Mouse (Mus musculus): ENCODE measurements at regions not wholly inside any gene's neighbourhood (a gene's known extent, or its start where the extent isn't known, plus 50 kb on each side); places are given as distances from the start of the nearest gene placed in this dataset.

DNA sequence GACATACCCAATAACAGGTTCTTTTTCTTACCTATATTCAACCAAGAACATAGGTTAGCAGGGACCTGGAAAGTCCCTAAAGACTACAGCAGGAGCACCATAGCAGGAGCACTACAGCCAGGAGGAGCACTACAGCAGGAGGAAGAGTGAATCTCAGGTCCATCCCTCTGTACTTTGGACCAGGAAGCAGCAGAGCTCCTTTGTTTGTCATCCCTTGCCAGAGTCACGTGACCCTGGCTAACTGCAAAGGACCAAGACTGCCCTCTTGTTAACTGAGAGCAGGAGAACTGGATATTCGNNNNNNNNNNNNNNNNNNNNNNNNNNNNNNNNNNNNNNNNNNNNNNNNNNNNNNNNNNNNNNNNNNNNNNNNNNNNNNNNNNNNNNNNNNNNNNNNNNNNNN lies 172.2 kb upstream of the Samsn1 start:
- Histone ChIP-seq H3K4me3 (ENCODE audit: low read depth, low read length) (no peak overlapping the region), H3K9me3 (replicated peaks) (0 out of 2 replicates have a peak, but pooled peaks cover 2% of the 10 kb centered on the region), H3K36me3 (replicated peaks) (no peaks in the 10 kb centered on the region), H3K4me1 (ENCODE audit: insufficient read depth, low read depth, low read length) (0 out of 2 replicates have a peak, but pooled peaks cover 3% of the 10 kb centered on the region), H3K27me3 (ENCODE audit: insufficient read depth, low read length) (peaks cover 8% of the 10 kb centered on the region; the same call in 1 of the 2 replicates)
- DNase-seq (ENCODE audit: low spot score) (no peak), ATAC-seq (ENCODE audit: extremely low read depth, insufficient number of reproducible peaks, low FRiP score, poor library complexity, severe bottlenecking) (no peak)
- TF ChIP-seq CTCF (IDR thresholded peaks at IDR 0.05; ENCODE audit: low read depth, low read length) (no peak), TAL1 (conservative IDR thresholded peaks at IDR 0.05; ENCODE audit: low read depth, low read length) (no peak), GATA1 (IDR thresholded peaks at IDR 0.05; ENCODE audit: borderline replicate concordance, low read length) (no peak), POLR2AphosphoS5 (IDR thresholded peaks at IDR 0.05; ENCODE audit: insufficient replicate concordance, low read depth, low read length) (no peak), GATA2 (IDR thresholded peaks at IDR 0.05; ENCODE audit: borderline replicate concordance, low read depth, low read length) (no peak)

DNA sequence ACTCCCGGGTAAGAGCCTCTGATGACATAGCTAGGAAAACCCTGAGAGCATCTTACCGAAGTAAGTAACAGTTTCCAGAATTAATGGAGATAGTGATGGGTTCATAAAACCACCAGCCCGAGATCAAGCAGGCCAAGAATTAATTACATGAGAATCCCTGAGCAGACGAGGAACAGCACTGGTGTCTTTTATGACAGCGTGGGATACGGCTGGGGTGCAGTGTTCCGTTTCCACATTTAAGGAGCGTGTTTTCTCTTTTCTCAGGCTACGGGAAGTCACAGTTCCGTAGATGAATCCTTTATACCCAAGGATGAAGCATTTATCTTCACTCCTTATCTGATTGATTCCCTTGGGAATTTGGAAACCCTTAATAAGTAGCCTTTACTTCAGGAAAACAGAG lies 169.1 kb upstream of the Samsn1 start:
- no peaks in the 10 kb centered on the region for H3K36me3 ChIP-seq (replicated peaks)
- H3K27me3 ChIP-seq (ENCODE audit: insufficient read depth, low read length), result peaks cover 10% of the 10 kb centered on the region; the same call in 1 of the 2 replicates
- 0 out of 2 replicates have a peak, but pooled peaks cover 2% of the 10 kb centered on the region for H3K9me3 ChIP-seq (replicated peaks)
- H3K4me1 ChIP-seq (ENCODE audit: insufficient read depth, low read depth, low read length), result no peaks in the 10 kb centered on the region
- ATAC-seq (ENCODE audit: extremely low read depth, insufficient number of reproducible peaks, low FRiP score, poor library complexity, severe bottlenecking) (no peak), DNase-seq (ENCODE audit: low spot score) (no peak)
- H3K4me3 ChIP-seq (ENCODE audit: low read depth, low read length), result no peak overlapping the region
- TF ChIP-seq CTCF (IDR thresholded peaks at IDR 0.05; ENCODE audit: low read depth, low read length) (no peak), TAL1 (conservative IDR thresholded peaks at IDR 0.05; ENCODE audit: low read depth, low read length) (no peak), GATA1 (IDR thresholded peaks at IDR 0.05; ENCODE audit: borderline replicate concordance, low read length) (no peak), GATA2 (IDR thresholded peaks at IDR 0.05; ENCODE audit: borderline replicate concordance, low read depth, low read length) (no peak), POLR2AphosphoS5 (IDR thresholded peaks at IDR 0.05; ENCODE audit: insufficient replicate concordance, low read depth, low read length) (no peak)

DNA sequence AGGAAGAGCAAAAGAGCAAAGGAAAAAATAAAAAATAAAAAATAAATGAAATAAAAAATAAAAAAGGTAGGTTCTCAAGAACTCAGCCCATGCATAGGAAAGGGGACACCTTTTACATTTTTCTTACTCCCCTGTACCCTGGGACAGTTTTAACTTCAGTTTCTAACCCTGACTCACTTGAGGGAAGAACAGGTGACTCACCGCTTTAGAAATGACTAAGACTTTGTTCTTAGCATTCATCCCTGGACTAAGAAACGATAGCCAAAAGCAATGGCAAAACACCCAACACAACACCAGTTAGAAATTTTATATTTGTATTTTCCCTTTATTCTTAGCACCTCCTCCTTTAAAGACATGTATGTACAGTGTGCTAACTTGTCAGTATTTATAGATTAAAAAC lies 161.5 kb upstream of the Samsn1 start:
- no peak overlapping the region for H3K4me3 ChIP-seq (ENCODE audit: low read depth, low read length)
- no peak for ATAC-seq (ENCODE audit: extremely low read depth, insufficient number of reproducible peaks, low FRiP score, poor library complexity, severe bottlenecking)
- TF ChIP-seq CTCF (IDR thresholded peaks at IDR 0.05; ENCODE audit: low read depth, low read length), result no peak
- TF ChIP-seq GATA2 (IDR thresholded peaks at IDR 0.05; ENCODE audit: borderline replicate concordance, low read depth, low read length), result no peak
- TF ChIP-seq POLR2AphosphoS5 (IDR thresholded peaks at IDR 0.05; ENCODE audit: insufficient replicate concordance, low read depth, low read length), result no peak
- TF ChIP-seq GATA1 (IDR thresholded peaks at IDR 0.05; ENCODE audit: borderline replicate concordance, low read length), result no peak
- TF ChIP-seq TAL1 (conservative IDR thresholded peaks at IDR 0.05; ENCODE audit: low read depth, low read length), result no peak
- no peaks in the 10 kb centered on the region for H3K36me3 ChIP-seq (replicated peaks)
- H3K27me3 ChIP-seq (ENCODE audit: insufficient read depth, low read length), result no peaks in the 10 kb centered on the region; the same call in 1 of the 2 replicates
- no peaks in the 10 kb centered on the region for H3K4me1 ChIP-seq (ENCODE audit: insufficient read depth, low read depth, low read length)
- H3K9me3 ChIP-seq (replicated peaks), result no peaks in the 10 kb centered on the region
- no peak for DNase-seq (ENCODE audit: low spot score)

DNA sequence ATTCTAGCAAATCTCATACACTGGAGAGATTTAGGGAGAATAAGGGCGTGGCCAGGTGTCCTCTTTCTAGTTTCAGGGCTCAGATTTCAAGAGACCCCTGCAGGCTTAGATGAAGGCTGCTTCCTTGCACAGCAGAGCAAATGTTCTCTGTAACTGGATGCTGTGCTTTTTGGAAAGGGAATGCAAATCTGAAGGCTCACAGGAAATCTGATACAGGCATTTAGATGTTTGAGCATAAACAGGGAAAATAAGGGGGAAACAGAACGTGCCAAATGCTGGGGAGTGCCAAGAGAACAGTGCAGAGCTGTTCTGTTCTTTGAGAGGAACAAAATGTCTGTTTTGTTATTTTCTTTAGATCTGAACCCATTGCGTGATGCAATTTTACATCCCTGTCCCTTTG lies 161.0 kb upstream of the Samsn1 start:
- no peak overlapping the region for H3K4me3 ChIP-seq (ENCODE audit: low read depth, low read length)
- no peaks in the 10 kb centered on the region for H3K9me3 ChIP-seq (replicated peaks)
- no peak for TF ChIP-seq GATA1 (IDR thresholded peaks at IDR 0.05; ENCODE audit: borderline replicate concordance, low read length)
- no peak for TF ChIP-seq POLR2AphosphoS5 (IDR thresholded peaks at IDR 0.05; ENCODE audit: insufficient replicate concordance, low read depth, low read length)
- TF ChIP-seq GATA2 (IDR thresholded peaks at IDR 0.05; ENCODE audit: borderline replicate concordance, low read depth, low read length), result no peak
- TF ChIP-seq CTCF (IDR thresholded peaks at IDR 0.05; ENCODE audit: low read depth, low read length), result no peak
- no peak for TF ChIP-seq TAL1 (conservative IDR thresholded peaks at IDR 0.05; ENCODE audit: low read depth, low read length)
- H3K27me3 ChIP-seq (ENCODE audit: insufficient read depth, low read length), result no peaks in the 10 kb centered on the region; the same call in 1 of the 2 replicates
- ATAC-seq (ENCODE audit: extremely low read depth, insufficient number of reproducible peaks, low FRiP score, poor library complexity, severe bottlenecking) (no peak), DNase-seq (ENCODE audit: low spot score) (no peak)
- no peaks in the 10 kb centered on the region for H3K4me1 ChIP-seq (ENCODE audit: insufficient read depth, low read depth, low read length)
- H3K36me3 ChIP-seq (replicated peaks), result no peaks in the 10 kb centered on the region

DNA sequence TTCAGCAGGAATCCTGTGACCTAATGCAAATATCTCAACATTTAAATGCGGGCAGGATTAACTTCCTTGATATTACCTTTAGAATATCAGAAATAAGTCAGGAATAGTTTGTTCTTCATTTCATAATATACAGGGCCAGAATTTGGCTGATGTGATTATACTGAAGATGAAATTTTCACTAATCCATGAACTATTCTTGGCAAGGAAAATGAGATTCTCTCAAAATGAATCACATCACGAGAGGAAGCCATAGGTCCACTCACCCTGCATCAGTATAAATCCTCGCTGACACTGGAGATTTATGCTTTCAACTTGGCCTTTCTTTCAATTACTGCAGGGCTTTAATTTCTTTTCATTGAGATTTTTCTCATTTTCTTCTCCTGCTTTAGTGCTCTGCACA lies 159.5 kb upstream of the Samsn1 start:
- TF ChIP-seq POLR2AphosphoS5 (IDR thresholded peaks at IDR 0.05; ENCODE audit: insufficient replicate concordance, low read depth, low read length) (no peak), GATA2 (IDR thresholded peaks at IDR 0.05; ENCODE audit: borderline replicate concordance, low read depth, low read length) (no peak), CTCF (IDR thresholded peaks at IDR 0.05; ENCODE audit: low read depth, low read length) (no peak)
- H3K9me3 ChIP-seq (replicated peaks), result no peaks in the 10 kb centered on the region
- H3K4me1 ChIP-seq (ENCODE audit: insufficient read depth, low read depth, low read length), result no peaks in the 10 kb centered on the region
- no peaks in the 10 kb centered on the region; the same call in 1 of the 2 replicates for H3K27me3 ChIP-seq (ENCODE audit: insufficient read depth, low read length)
- no peak for ATAC-seq (ENCODE audit: extremely low read depth, insufficient number of reproducible peaks, low FRiP score, poor library complexity, severe bottlenecking)
- no peak for DNase-seq (ENCODE audit: low spot score)
- no peaks in the 10 kb centered on the region for H3K36me3 ChIP-seq (replicated peaks)
- H3K4me3 ChIP-seq (ENCODE audit: low read depth, low read length), result no peak overlapping the region

DNA sequence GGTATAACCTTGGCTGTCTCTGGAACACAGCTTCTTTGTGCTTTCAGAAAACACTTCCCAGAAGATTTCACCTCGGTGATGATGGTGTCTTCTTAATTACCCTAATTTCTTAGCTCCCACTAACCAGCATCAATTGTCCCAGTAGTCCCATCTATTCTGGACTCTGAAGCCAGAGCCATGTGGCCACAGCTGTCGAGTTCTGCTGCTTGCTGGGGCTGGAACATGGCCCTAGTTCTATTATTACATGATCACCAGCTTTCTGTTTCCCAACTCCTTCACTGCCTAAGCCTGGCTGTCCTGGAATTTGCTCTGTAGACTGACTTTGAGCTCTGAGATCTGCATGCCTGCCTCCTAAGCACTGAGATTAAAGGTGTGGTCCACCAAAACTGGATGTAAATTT lies 145.6 kb upstream of the Samsn1 start:
- Histone ChIP-seq H3K36me3 (replicated peaks) (no peaks in the 10 kb centered on the region), H3K27me3 (ENCODE audit: insufficient read depth, low read length) (peaks cover 5% of the 10 kb centered on the region; the same call in 1 of the 2 replicates), H3K9me3 (replicated peaks) (no peaks in the 10 kb centered on the region), H3K4me3 (ENCODE audit: low read depth, low read length) (no peak overlapping the region), H3K4me1 (ENCODE audit: insufficient read depth, low read depth, low read length) (no peaks in the 10 kb centered on the region)
- DNase-seq (ENCODE audit: low spot score) (no peak), ATAC-seq (ENCODE audit: extremely low read depth, insufficient number of reproducible peaks, low FRiP score, poor library complexity, severe bottlenecking) (no peak)
- no peak for TF ChIP-seq POLR2AphosphoS5 (IDR thresholded peaks at IDR 0.05; ENCODE audit: insufficient replicate concordance, low read depth, low read length)

DNA sequence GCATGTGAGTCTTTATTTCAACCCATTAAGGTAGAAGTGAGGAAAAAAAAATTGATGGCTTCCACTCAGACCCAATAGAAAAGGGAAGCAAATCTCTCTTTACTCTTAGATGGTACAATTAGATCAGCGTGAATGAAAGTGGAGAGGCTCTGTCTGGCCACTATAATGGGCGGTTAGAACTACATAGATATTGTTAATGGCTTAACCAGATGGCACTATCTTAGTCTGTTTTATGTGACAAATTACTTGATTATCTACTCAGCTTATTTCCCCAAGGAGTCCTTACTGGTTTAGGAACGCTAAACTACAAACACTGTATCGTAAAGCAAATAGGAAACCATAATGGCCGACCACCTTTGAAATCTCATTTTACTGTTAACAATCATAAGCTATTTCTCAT lies 138.8 kb upstream of the Samsn1 start:
- no peak for ATAC-seq (ENCODE audit: extremely low read depth, insufficient number of reproducible peaks, low FRiP score, poor library complexity, severe bottlenecking)
- TF ChIP-seq GATA1 (IDR thresholded peaks at IDR 0.05; ENCODE audit: borderline replicate concordance, low read length), result no peak
- no peak for TF ChIP-seq POLR2AphosphoS5 (IDR thresholded peaks at IDR 0.05; ENCODE audit: insufficient replicate concordance, low read depth, low read length)
- no peak for TF ChIP-seq GATA2 (IDR thresholded peaks at IDR 0.05; ENCODE audit: borderline replicate concordance, low read depth, low read length)
- TF ChIP-seq CTCF (IDR thresholded peaks at IDR 0.05; ENCODE audit: low read depth, low read length), result no peak
- TF ChIP-seq TAL1 (conservative IDR thresholded peaks at IDR 0.05; ENCODE audit: low read depth, low read length), result no peak

More for the DNA sequence above, 138.8 kb upstream of the Samsn1 start:
- no peaks in the 10 kb centered on the region for H3K36me3 ChIP-seq (replicated peaks)
- no peaks in the 10 kb centered on the region for H3K4me1 ChIP-seq (ENCODE audit: insufficient read depth, low read depth, low read length)
- peaks cover 13% of the 10 kb centered on the region; the same call in 1 of the 2 replicates for H3K27me3 ChIP-seq (ENCODE audit: insufficient read depth, low read length)
- no peaks in the 10 kb centered on the region for H3K9me3 ChIP-seq (replicated peaks)
- no peak for DNase-seq (ENCODE audit: low spot score)
- no peak overlapping the region for H3K4me3 ChIP-seq (ENCODE audit: low read depth, low read length)
